Mouse (Mus musculus): ENCODE results near the gene Il17ra. TPM values are rescaled to one million over a fixed set of nuclear protein-coding genes. Genes with fewer than 3 reads are reported as not detected.

The Il17ra gene
- total and polyA plus RNA-seq, 3 experiments: 4.4 to 10.3 (median 6.0) TPM

- DNase-seq (ENCODE audit: low spot score) (no peak), ATAC-seq (ENCODE audit: extremely low read depth, insufficient number of reproducible peaks, low FRiP score, poor library complexity, severe bottlenecking) (no peak)
- no peak overlapping the region for H3K4me3 ChIP-seq (ENCODE audit: low read depth, low read length)
- no peaks in the 10 kb centered on the region for H3K27me3 ChIP-seq (ENCODE audit: insufficient read depth, low read length)
- H3K36me3 ChIP-seq (replicated peaks): peaks cover 86% of the 10 kb centered on the region
- H3K9me3 ChIP-seq (replicated peaks): no peaks in the 10 kb centered on the region
- TF ChIP-seq CTCF (IDR thresholded peaks at IDR 0.05; ENCODE audit: low read depth, low read length) (no peak), POLR2AphosphoS5 (IDR thresholded peaks at IDR 0.05; ENCODE audit: insufficient replicate concordance, low read depth, low read length) (no peak), TAL1 (conservative IDR thresholded peaks at IDR 0.05; ENCODE audit: low read depth, low read length) (no peak), GATA1 (IDR thresholded peaks at IDR 0.05; ENCODE audit: borderline replicate concordance, low read length) (no peak), GATA2 (IDR thresholded peaks at IDR 0.05; ENCODE audit: borderline replicate concordance, low read depth, low read length) (no peak)
- H3K4me1 ChIP-seq (ENCODE audit: insufficient read depth, low read depth, low read length): peaks cover 9% of the 10 kb centered on the region
These were observed 53.8 kb downstream of the Il17ra start for GRCm38 (mm10) chr6:120516879-120517278.

- Histone ChIP-seq H3K27me3 (ENCODE audit: insufficient read depth, low read length) (no peaks in the 10 kb centered on the region), H3K36me3 (replicated peaks) (peaks cover 88% of the 10 kb centered on the region), H3K4me1 (ENCODE audit: insufficient read depth, low read depth, low read length) (peaks cover 9% of the 10 kb centered on the region), H3K9me3 (replicated peaks) (no peaks in the 10 kb centered on the region), H3K4me3 (ENCODE audit: low read depth, low read length) (no peak overlapping the region)
- ATAC-seq (ENCODE audit: extremely low read depth, insufficient number of reproducible peaks, low FRiP score, poor library complexity, severe bottlenecking): no peak
- TF ChIP-seq GATA1 (IDR thresholded peaks at IDR 0.05; ENCODE audit: borderline replicate concordance, low read length) (no peak), CTCF (IDR thresholded peaks at IDR 0.05; ENCODE audit: low read depth, low read length) (no peak), TAL1 (conservative IDR thresholded peaks at IDR 0.05; ENCODE audit: low read depth, low read length) (no peak)
- DNase-seq (ENCODE audit: low spot score): no peak
These were observed 54.3 kb downstream of the Il17ra start for GRCm38 (mm10) chr6:120517311-120517710.

DNA sequence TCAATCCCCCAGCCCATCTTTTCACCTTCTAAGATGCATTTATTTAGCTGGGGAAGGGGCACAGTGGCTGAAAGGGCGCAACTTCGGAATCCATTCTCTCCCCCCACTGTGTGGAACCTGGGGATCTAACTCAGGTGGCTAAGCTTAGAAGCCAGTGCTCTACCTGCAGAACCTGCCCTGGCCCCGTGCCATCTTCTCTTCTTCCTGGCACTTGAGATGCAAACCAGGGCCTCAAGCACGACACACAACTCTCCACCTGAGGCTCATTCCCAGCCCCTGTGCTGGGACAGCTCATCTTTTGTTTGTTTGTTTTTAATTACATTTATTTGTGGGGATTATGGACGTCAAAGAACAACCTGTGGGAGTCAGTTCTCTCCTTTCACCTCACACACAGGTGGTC is 56.6 kb downstream of the Il17ra start:
- H3K36me3 ChIP-seq (replicated peaks): peaks cover 85% of the 10 kb centered on the region
- H3K4me3 ChIP-seq (ENCODE audit: low read depth, low read length): no peak overlapping the region
- H3K9me3 ChIP-seq (replicated peaks): no peaks in the 10 kb centered on the region
- ATAC-seq (ENCODE audit: extremely low read depth, insufficient number of reproducible peaks, low FRiP score, poor library complexity, severe bottlenecking) (no peak), DNase-seq (ENCODE audit: low spot score) (no peak)
- H3K4me1 ChIP-seq (ENCODE audit: insufficient read depth, low read depth, low read length): peaks cover 9% of the 10 kb centered on the region
- no peak for TF ChIP-seq GATA1 (IDR thresholded peaks at IDR 0.05; ENCODE audit: borderline replicate concordance, low read length)
- TF ChIP-seq POLR2AphosphoS5 (IDR thresholded peaks at IDR 0.05; ENCODE audit: insufficient replicate concordance, low read depth, low read length): no peak
- no peak for TF ChIP-seq TAL1 (conservative IDR thresholded peaks at IDR 0.05; ENCODE audit: low read depth, low read length)
- no peak for TF ChIP-seq GATA2 (IDR thresholded peaks at IDR 0.05; ENCODE audit: borderline replicate concordance, low read depth, low read length)
- no peak for TF ChIP-seq CTCF (IDR thresholded peaks at IDR 0.05; ENCODE audit: low read depth, low read length)
- H3K27me3 ChIP-seq (ENCODE audit: insufficient read depth, low read length): no peaks in the 10 kb centered on the region

- Histone ChIP-seq H3K27me3 (ENCODE audit: insufficient read depth, low read length) (no peaks in the 10 kb centered on the region), H3K4me3 (ENCODE audit: low read depth, low read length) (no peak overlapping the region), H3K9me3 (replicated peaks) (no peaks in the 10 kb centered on the region), H3K36me3 (replicated peaks) (peaks cover 73% of the 10 kb centered on the region), H3K4me1 (ENCODE audit: insufficient read depth, low read depth, low read length) (peaks cover 14% of the 10 kb centered on the region)
- ATAC-seq (ENCODE audit: extremely low read depth, insufficient number of reproducible peaks, low FRiP score, poor library complexity, severe bottlenecking): no peak
- TF ChIP-seq GATA2 (IDR thresholded peaks at IDR 0.05; ENCODE audit: borderline replicate concordance, low read depth, low read length) (no peak), CTCF (IDR thresholded peaks at IDR 0.05; ENCODE audit: low read depth, low read length) (no peak)
- DNase-seq (ENCODE audit: low spot score): no peak
These were observed 61.7 kb downstream of the Il17ra start for GRCm38 (mm10) chr6:120524796-120525195.

GRCm38 (mm10) chr6:120529123-120529522 is 66.1 kb downstream of the Il17ra start:
- Histone ChIP-seq H3K4me1 (ENCODE audit: insufficient read depth, low read depth, low read length) (peaks cover 38% of the 10 kb centered on the region), H3K9me3 (replicated peaks) (no peaks in the 10 kb centered on the region), H3K36me3 (replicated peaks) (peaks cover 33% of the 10 kb centered on the region), H3K4me3 (ENCODE audit: low read depth, low read length) (no peak overlapping the region), H3K27me3 (ENCODE audit: insufficient read depth, low read length) (peaks cover 5% of the 10 kb centered on the region; the same call in 1 of the 2 replicates)
- no peak for ATAC-seq (ENCODE audit: extremely low read depth, insufficient number of reproducible peaks, low FRiP score, poor library complexity, severe bottlenecking)
- no peak for DNase-seq (ENCODE audit: low spot score)
- TF ChIP-seq TAL1 (conservative IDR thresholded peaks at IDR 0.05; ENCODE audit: low read depth, low read length): no peak
- TF ChIP-seq CTCF (IDR thresholded peaks at IDR 0.05; ENCODE audit: low read depth, low read length): no peak
- no peak for TF ChIP-seq GATA1 (IDR thresholded peaks at IDR 0.05; ENCODE audit: borderline replicate concordance, low read length)
- TF ChIP-seq GATA2 (IDR thresholded peaks at IDR 0.05; ENCODE audit: borderline replicate concordance, low read depth, low read length): no peak
- no peak for TF ChIP-seq POLR2AphosphoS5 (IDR thresholded peaks at IDR 0.05; ENCODE audit: insufficient replicate concordance, low read depth, low read length)

DNA sequence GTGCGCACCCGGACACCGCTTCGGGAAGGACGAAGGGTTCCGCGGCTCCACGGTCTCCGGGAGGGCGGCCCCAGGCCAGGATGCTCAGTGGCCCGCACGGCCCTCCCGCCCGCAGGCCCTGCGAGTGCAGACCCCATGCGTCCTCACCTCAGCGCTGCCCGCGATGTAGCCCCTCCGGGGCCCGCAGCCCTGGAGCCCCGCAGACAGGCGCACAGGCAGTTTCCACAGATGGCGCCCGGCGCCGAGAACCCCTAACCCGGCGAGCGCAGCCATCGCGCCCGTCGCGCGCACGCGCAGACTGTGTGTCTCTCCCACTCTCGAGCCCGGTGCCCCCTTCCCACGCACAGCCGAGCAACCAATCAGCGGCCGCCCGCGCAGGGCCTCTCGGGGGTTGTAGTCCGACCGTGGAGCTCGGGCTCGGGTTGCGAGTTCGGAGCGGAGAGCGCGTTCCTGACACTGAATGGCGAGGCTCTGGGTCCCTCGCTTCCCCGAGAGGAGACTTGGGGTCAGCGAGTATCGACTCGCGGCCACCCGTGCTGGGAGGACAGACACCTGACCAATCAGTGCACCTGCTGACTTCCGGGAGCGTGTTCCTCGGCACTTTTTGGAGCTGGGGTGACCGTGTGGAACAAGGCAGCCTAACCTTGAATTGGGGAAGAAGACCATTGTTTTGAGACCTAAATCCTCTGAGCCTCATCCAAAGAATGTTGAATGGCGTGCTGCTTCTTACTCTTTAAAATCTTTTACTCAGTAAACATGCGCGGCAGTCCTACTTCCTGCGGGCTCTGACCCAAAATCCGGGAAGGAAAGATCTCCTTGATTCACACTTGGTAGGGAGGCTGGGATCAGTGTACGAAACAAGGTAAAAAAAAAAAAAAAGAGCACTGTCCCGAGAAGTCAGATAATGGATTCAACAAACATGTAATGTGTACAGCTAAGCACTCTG is 68.2 kb downstream of the Il17ra start, which contains the start of gene Hdhd5:
Gene Hdhd5 (minus strand): TSS at position 300 of the 946 bp plus-strand sequence.
- TF ChIP-seq CTCF (IDR thresholded peaks at IDR 0.05; ENCODE audit: low read depth, low read length) (no peak), TAL1 (conservative IDR thresholded peaks at IDR 0.05; ENCODE audit: low read depth, low read length) (no peak), GATA1 (IDR thresholded peaks at IDR 0.05; ENCODE audit: borderline replicate concordance, low read length) (no peak), GATA2 (IDR thresholded peaks at IDR 0.05; ENCODE audit: borderline replicate concordance, low read depth, low read length) (no peak), POLR2AphosphoS5 (IDR thresholded peaks at IDR 0.05; ENCODE audit: insufficient replicate concordance, low read depth, low read length) (no peak)
- H3K36me3 ChIP-seq (replicated peaks): peaks cover 23% of the 10 kb centered on the region
- peaks cover 13% of the 10 kb centered on the region for H3K27me3 ChIP-seq (ENCODE audit: insufficient read depth, low read length)
- ATAC-seq (ENCODE audit: extremely low read depth, insufficient number of reproducible peaks, low FRiP score, poor library complexity, severe bottlenecking) (peak; percentile 91), DNase-seq (ENCODE audit: low spot score) (peak; percentile 99)
- H3K9me3 ChIP-seq (replicated peaks): no peaks in the 10 kb centered on the region
- H3K4me1 ChIP-seq (ENCODE audit: insufficient read depth, low read depth, low read length): peaks cover 38% of the 10 kb centered on the region
- H3K4me3 ChIP-seq (ENCODE audit: low read depth, low read length): peak within 1 kb of the TSS; percentile 89

All from G1E (cell line).